Mouse (Mus musculus) megakaryocyte, embryonic 14.5 days (primary cell): ENCODE results near the gene Slc38a1. TPM values are rescaled to one million over a fixed set of nuclear protein-coding genes. Genes with fewer than 3 reads are reported as not detected.

Experiments used
- H3K27me3 ChIP-seq: replicated peaks from 2 replicates; pipeline ENCODE3; 2012; ENCODE audit warnings: inconsistent platforms
- H3K36me3 ChIP-seq: replicated peaks from 2 replicates; pipeline ENCODE3; 2012; ENCODE audit warnings: low read length, inconsistent platforms, mixed read lengths
- H3K4me1 ChIP-seq: 2 replicates; pipeline ENCODE4 v1.6.1; 2012; ENCODE audit warnings: inconsistent platforms
- H3K4me3 ChIP-seq: replicated peaks from 2 replicates; pipeline ENCODE3; 2012; ENCODE audit warnings: moderate library complexity, mild to moderate bottlenecking, inconsistent platforms
- H3K9me3 ChIP-seq: 2 replicates; pipeline ENCODE4 v1.6.1; 2012; ENCODE audit warnings: inconsistent platforms
- FLI1 ChIP-seq: IDR thresholded peaks from 2 replicates; pipeline ENCODE4 v1.6.1; 2012; ENCODE audit warnings: low read length, inconsistent platforms, mixed read lengths
- GATA1 ChIP-seq: IDR thresholded peaks from 3 replicates; pipeline ENCODE4 v1.6.1; 2012; ENCODE audit warnings: mixed read lengths, low read length, inconsistent platforms, borderline replicate concordance
- polyA plus RNA-seq: library from polyadenylated mRNA; stranded (reverse); fragments of >175 nt; gene quantifications from 2 replicates; pipeline ENCODE4 v1.2.3, GENCODE M21; 2012; ENCODE audit warnings: low replicate concordance; ENCODE audit not compliant: insufficient read depth

Slc38a1 gene
- polyA plus RNA-seq, 1 experiment: 22.9 TPM

GRCm38 (mm10) chr15:96622376-96622775, 20.3 kb downstream of the Slc38a1 start:
- H3K36me3 ChIP-seq: peaks cover 94% of the 10 kb centered on the region
- H3K9me3 ChIP-seq: peaks cover 11% of the 10 kb centered on the region
- no peak overlapping the region for H3K4me3 ChIP-seq
- no peaks in the 10 kb centered on the region for H3K27me3 ChIP-seq
- TF ChIP-seq GATA1 (no peak), FLI1 (no peak)
- H3K4me1 ChIP-seq: peaks cover 35% of the 10 kb centered on the region

- TF ChIP-seq GATA1 (no peak), FLI1 (no peak)
- H3K4me3 ChIP-seq: no peak overlapping the region
- peaks cover 12% of the 10 kb centered on the region for H3K9me3 ChIP-seq
- no peaks in the 10 kb centered on the region for H3K27me3 ChIP-seq
- peaks cover 94% of the 10 kb centered on the region for H3K36me3 ChIP-seq
- peaks cover 28% of the 10 kb centered on the region for H3K4me1 ChIP-seq
These were observed 21.0 kb downstream of the Slc38a1 start for GRCm38 (mm10) chr15:96621686-96622085.

- no peak for TF ChIP-seq FLI1
- TF ChIP-seq GATA1: no peak
- Histone ChIP-seq H3K4me3 (no peak overlapping the region), H3K36me3 (peaks cover 97% of the 10 kb centered on the region), H3K4me1 (peaks cover 25% of the 10 kb centered on the region), H3K9me3 (peaks cover 15% of the 10 kb centered on the region), H3K27me3 (no peaks in the 10 kb centered on the region)
These were observed 25.2 kb downstream of the Slc38a1 start for GRCm38 (mm10) chr15:96617555-96617954.

GRCm38 (mm10) chr15:96608671-96609070, 34.0 kb downstream of the Slc38a1 start:
- TF ChIP-seq GATA1 (no peak), FLI1 (no peak)
- Histone ChIP-seq H3K9me3 (no peaks in the 10 kb centered on the region), H3K36me3 (peaks cover 98% of the 10 kb centered on the region), H3K4me3 (no peak overlapping the region), H3K27me3 (no peaks in the 10 kb centered on the region), H3K4me1 (peaks cover 21% of the 10 kb centered on the region)

GRCm38 (mm10) chr15:96607422-96607821, 35.3 kb downstream of the Slc38a1 start:
- TF ChIP-seq FLI1 (no peak), GATA1 (no peak)
- Histone ChIP-seq H3K9me3 (no peaks in the 10 kb centered on the region), H3K4me3 (no peak overlapping the region), H3K4me1 (peaks cover 21% of the 10 kb centered on the region), H3K36me3 (peaks cover 96% of the 10 kb centered on the region), H3K27me3 (no peaks in the 10 kb centered on the region)

GRCm38 (mm10) chr15:96604282-96604681, 38.4 kb downstream of the Slc38a1 start:
- Histone ChIP-seq H3K9me3 (no peaks in the 10 kb centered on the region), H3K27me3 (no peaks in the 10 kb centered on the region), H3K36me3 (peaks cover 92% of the 10 kb centered on the region), H3K4me3 (no peak overlapping the region), H3K4me1 (peaks cover 25% of the 10 kb centered on the region)
- TF ChIP-seq GATA1 (no peak), FLI1 (no peak)

- H3K36me3 ChIP-seq: peaks cover 86% of the 10 kb centered on the region
These were observed 40.7 kb downstream of the Slc38a1 start for GRCm38 (mm10) chr15:96602043-96602442.

GRCm38 (mm10) chr15:96599852-96600781, 42.6 kb downstream of the Slc38a1 start:
- TF ChIP-seq GATA1 (no peak), FLI1 (no peak)
- Histone ChIP-seq H3K27me3 (no peaks in the 10 kb centered on the region), H3K9me3 (no peaks in the 10 kb centered on the region), H3K4me1 (peaks cover 37% of the 10 kb centered on the region), H3K4me3 (no peak overlapping the region), H3K36me3 (peaks cover 83% of the 10 kb centered on the region)

More at GRCm38 (mm10) chr15:96602043-96602442, 40.7 kb downstream of the Slc38a1 start:
- Histone ChIP-seq H3K4me3 (no peak overlapping the region), H3K4me1 (peaks cover 36% of the 10 kb centered on the region), H3K9me3 (no peaks in the 10 kb centered on the region), H3K27me3 (no peaks in the 10 kb centered on the region)
- TF ChIP-seq GATA1: no peak
- TF ChIP-seq FLI1: no peak

- Histone ChIP-seq H3K4me1 (peaks cover 42% of the 10 kb centered on the region), H3K27me3 (no peaks in the 10 kb centered on the region), H3K4me3 (peak overlapping the region; percentile 74), H3K9me3 (no peaks in the 10 kb centered on the region), H3K36me3 (peaks cover 81% of the 10 kb centered on the region)
- TF ChIP-seq GATA1 (no peak), FLI1 (no peak)
These were observed 43.7 kb downstream of the Slc38a1 start for GRCm38 (mm10) chr15:96598888-96599578.

GRCm38 (mm10) chr15:96597116-96597515, 45.6 kb downstream of the Slc38a1 start:
- H3K9me3 ChIP-seq: no peaks in the 10 kb centered on the region
- TF ChIP-seq FLI1 (no peak), GATA1 (no peak)
- H3K36me3 ChIP-seq: peaks cover 84% of the 10 kb centered on the region
- H3K4me1 ChIP-seq: peaks cover 46% of the 10 kb centered on the region
- H3K4me3 ChIP-seq: no peak overlapping the region
- H3K27me3 ChIP-seq: no peaks in the 10 kb centered on the region
